Mouse (Mus musculus): ENCODE data around the gene Cdkal1.

The Cdkal1 gene

DNA sequence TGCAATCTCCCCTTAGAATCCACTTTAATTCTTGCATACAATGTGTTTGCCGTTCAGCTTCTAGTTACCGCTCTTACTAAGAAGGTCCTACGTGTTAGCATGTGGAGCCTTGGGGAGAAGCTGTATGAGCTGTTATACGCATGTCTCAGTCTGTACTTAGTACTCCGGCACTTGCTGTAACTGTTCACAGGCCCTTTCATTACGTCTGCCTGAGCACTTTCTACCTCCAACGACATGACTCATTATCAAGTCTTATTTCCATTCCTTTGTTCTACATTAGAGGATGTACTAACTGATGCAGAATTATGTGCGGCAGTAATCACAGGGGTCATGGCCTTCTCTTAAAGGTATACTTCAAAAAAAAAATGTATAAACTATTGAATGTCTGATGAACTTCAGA lies 89.1 kb downstream of the Cdkal1 start:
- DNase-seq (ENCODE audit: low spot score) = no peak

DNA sequence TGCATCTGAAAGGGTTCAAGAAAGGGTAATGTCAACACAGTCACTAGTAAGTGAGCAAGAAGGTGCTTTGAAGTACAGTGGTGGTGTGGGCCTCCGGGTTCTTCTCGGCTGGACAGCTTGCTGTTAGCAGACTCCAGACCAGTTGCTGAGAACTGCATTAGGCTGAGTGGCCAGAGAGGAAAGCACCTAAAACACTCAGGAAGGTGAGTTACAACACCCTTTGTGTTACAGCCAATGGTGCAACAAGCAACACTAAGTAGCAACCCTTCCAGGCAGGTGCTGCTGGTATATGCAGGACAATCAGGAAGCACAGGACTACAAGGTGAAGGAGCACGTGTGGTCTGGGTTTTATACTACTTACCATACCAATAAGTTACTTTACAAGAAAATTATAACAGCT lies 90.2 kb downstream of the Cdkal1 start:
- DNase-seq (ENCODE audit: low spot score) = no peak

DNA sequence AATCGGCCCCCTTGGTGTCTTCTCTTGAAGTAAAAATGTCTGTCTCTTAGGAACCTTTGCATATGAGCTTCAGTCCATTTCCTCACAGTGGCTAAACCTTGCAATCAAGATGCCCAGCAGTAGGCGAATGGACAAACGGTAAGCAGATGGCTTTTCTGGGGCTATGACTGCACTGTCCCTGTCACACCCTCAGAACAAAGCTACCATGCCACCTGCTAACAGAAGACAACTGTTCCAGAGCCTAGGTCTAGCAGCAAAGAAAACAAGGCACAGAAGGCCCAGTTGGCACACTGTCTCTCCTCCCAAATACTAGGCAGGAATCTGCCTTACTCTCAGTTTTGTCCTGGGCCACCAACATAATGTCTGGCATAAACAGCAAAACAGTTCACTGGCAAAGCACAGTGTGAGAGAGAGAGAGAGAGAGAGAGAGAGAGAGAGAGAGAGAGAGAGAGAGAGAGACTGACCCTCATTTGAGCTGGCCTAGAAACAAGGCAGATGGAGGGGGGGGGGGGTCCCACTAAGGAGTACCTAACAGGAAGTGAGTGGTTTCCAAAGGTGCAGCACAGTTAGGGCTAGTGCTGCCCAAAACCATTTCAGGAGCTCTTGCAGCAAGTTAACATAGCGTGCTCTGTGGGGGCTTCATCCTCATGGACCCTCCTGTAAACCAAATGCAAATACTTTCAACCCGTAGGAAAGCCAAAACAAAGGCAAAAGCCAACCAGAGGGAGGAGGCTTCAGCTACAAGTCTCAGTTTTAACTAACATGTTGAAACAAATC lies 95.6 kb downstream of the Cdkal1 start:
- no peak for DNase-seq (ENCODE audit: low spot score)

DNA sequence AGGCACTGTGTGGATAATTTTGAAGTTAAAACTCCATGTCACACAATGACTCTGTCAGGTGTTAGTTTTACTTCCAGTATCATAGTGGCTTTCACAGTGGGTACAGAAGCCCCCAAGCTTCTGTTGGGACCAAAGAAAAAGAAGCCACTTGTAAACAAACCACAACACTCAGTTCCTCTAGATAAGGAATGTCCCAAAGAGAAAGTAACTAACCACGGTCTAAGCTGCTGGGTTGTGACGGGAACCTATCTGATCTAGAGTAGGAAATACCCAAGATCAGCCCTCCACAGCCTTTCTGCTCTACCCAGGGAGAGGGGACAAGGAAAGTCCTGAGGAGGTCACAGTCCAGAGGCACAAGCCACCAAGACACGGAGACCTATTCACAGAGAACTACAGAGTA lies 99.4 kb downstream of the Cdkal1 start:
- no peak for DNase-seq (ENCODE audit: low spot score)

DNA sequence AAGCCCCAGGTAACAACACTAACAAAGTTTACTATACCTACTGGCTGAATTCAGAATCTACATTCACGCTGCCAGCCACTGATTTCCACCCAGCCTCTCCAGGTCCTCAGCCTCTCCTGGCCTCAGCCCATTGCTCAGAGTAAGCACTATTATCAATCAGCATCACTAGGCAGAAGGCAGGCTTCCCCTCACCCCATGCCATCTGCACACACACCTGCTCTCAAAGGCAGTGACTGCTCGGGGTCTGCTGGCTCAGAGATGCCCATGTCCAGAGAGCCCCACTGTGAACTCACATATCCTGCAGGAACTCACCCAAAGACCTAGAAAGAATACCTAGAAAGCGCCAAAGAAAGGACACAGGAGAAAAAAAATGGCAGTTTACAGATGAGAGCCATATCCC lies 102.2 kb downstream of the Cdkal1 start:
- DNase-seq (ENCODE audit: low spot score) = no peak

DNA sequence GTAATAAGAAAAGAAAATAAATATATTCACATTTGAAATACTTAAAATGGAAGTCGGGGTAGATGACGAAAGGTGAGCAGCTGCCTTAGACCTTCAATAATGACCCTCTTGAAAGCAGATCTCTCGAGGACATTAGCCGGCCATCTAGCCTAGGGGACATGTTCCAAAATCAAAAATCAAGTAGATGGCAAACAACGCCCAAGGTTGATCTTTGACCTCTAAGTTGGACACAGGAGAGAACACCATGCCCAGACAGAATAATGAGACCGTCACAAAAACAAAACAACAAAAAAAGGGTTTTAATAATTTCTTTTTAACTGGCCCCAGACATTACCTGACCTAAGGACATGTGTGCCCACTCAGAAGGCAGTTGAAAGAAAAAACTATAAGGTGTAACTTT lies 103.4 kb downstream of the Cdkal1 start:
- DNase-seq (ENCODE audit: low spot score) = no peak

DNA sequence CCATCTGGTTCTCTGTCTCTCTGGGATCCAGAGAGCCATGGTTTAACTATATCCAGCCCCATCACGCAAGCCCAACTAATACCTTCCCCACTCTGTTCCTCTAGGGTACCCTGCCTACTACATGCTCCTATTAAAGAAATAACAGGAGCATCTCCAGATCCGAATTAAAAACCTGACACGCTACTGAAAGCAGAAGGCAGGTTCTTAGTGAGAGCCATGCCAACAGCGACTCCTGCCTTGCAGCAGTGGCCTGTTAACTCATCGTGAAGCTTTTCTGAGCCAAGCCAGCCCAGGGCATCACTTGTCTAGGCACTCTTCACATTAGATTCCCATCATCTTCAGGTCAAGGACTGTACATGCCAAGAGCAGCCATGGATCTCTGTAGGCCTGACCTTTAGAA lies 104.3 kb downstream of the Cdkal1 start:
- DNase-seq (ENCODE audit: low spot score) = no peak

DNA sequence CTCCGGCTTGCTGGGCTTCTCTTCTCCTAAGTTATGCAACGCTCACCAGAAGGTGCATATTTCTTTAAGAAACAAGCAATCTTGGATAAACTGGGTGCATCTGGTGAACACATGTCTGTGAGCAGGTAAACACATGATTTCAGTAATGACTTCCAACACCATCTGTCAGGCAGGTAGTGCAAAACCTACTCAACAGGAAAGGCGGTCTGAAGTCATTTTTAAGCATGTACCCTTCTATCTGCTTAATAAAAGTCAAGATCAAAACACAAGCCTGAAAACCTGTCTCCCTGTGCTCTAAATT lies 108.2 kb downstream of the Cdkal1 start:
- no peak for DNase-seq (ENCODE audit: low spot score)

DNA sequence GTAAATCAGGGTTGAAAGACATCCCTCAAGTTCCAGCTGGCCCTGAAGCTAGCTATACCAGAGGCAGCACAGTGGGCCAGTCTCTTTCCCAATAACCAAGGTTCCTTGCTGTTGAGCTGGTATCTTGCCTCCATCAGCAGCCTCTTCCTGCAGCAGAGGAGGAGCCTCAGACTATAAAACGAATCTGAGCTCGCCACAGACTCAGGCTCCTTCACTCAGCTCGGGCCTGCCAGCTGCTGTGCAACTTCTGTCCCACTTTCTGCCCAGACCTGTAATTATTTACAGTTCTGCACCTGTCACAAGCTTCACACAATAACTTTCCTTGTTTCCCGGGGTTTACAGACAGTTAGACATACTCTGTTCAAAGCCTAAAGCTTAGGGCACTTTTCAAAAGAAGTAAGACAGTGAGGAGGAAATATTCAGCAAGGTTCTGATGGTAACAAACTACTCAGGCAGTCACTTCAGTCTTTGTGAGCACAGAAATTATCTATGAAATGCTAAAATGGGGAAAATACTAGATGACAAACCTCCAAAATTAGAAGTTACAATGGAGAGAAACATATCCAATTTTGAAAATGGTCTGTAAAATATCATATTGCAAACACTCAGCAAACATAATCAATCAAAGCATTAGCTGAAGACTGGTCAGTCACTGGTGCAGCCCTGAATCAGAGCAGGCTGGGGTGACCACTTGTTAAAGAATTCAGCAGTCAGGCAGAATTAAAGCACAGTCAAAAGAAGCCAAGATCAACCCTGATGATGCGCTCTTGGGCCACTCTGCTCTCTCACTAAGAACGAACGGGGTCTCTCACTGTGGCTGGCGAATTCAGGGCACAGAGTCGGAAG lies 108.8 kb downstream of the Cdkal1 start:
- DNase-seq (ENCODE audit: low spot score) = peak; percentile 62

DNA sequence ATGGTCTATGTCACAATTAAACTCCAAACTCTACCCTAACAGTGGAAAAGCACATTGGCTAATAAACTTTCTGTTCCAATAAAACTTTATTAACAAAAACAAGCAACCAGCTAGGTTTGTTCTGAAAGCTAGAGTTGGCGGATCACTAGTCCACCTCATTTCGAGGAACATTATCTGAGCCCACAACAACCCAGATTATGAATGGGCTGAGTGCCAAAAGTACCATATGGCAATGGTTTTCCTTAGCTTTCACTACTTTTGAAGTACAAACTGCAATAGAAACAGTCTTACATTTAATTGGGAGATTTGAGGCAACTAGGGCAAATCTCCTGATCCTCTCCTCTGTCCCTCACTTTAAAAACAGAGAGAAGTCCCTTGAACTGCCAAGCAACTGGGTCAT lies 110.4 kb downstream of the Cdkal1 start:
- DNase-seq (ENCODE audit: low spot score) = no peak

DNA sequence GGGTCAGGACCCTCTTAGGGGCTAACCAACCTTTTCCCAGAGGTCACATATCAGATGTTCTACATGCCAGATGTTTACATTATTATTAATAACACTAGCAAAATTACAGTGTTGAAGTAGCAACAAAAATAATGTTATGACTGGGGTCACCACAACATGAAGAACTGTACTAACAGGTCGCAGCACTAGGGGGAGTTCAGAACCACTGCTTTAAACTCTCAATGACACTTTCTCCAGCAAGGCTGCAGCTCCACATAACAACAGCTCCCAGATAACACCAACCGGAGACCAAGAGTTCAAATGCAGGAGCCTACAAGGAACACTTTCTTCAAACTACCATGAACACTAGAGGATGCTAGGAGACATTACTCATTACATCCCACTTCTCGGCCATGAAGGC lies 111.3 kb downstream of the Cdkal1 start:
- no peak for DNase-seq (ENCODE audit: low spot score)

DNA sequence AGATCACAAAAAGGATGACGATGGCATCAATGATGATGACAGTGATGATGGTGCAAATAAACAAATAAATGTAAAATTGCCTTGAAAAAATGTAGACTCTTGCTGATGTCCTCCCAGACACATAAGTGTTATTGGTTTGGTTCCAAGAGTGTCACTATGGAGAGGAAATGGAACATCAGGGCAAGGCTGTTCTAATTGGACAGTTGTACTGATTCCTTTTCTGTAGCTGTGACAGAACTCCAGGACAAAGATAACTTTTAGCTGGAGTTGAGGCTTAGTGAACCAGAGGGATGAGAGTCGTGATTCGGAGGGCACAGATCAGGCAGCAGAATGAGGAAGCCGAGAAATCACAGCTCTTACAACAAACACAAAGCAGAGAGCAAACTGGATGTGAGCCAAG lies 111.7 kb downstream of the Cdkal1 start:
- no peak for DNase-seq (ENCODE audit: low spot score)

DNA sequence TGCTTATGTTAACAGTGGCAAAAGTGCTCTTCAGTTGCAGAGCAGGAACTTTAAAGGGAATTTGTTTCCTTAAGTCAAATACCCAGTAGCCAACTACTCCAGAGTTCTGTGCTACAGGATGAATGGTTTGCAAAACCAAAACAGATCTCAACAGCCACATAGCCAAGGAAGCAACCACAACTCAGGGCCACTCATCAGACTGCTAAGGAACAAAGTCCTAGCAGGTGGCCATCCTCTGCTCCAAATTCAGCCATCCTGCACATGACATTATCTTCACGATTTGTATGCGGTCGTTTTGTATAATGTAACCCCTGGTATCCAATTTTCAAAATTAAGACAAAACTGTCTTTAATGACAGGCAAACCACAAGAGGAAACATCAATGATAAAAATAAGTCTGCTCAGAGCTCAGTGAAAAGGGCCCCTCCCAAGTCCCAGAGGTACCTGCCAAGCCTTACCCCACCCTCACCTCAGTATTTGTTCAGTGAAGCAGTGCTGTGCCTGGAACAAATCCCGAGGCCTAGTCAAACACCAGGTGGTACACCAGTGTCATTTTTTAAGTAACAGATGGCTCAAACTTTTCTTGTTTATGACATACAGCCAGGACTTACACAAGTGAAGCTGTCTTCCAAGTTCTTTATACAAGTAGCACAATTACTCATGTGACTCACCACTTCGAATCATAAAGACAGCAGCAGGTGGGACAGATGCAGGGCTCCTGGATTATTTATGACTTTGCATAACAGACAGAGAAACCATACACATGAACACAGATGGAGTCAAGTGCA lies 117.6 kb downstream of the Cdkal1 start:
- DNase-seq (ENCODE audit: low spot score) = no peak

DNA sequence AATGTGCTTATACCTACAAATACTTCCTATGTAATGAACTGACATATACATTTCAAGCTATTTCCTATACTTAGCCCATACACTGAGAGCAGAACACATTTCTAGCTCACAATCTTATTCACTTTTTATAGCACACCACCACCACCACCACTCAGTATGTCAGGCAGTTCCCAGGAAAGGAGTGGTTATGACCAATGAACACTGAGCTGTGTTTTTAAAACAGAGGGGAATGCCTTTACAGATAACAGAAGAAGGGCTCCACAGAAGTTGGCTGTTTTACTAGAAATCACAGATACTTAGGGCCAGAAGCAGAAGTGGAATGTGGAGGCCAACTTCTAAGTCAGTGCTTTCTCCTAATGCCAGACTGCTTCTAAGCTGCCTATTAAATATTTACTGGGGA lies 121.0 kb downstream of the Cdkal1 start:
- DNase-seq (ENCODE audit: low spot score) = no peak

DNA sequence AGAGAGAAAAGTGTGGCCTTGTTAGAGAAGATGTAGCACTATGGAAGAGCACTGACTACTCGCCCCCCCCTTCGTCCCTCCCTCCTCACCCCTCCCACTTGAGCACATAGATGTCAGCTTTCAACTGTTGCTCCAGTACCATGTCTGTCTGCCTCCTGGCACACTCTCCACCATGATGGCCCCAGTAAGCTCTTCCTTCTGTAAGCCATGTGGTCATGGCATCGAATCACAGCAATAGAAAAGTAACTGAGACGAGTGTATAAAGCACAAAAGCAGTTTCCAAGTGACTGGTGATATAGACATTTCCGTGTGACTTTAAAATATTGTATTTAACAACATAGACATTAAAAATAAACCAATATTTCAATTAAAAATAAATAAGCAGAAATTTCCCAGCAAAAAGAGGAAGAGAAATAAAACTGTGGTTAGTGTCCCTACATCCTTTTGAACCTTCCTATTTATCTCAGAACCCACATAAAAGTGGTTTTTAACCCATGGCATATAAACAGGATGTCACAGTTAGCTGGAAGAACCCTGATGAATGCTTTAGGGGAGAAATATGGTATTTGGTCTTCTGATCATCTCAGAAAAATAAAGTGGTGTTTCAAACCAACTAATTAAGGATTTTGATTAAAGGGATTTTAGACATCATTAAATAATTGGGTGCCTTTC lies 129.2 kb downstream of the Cdkal1 start:
- no peak for DNase-seq (ENCODE audit: low spot score)

DNA sequence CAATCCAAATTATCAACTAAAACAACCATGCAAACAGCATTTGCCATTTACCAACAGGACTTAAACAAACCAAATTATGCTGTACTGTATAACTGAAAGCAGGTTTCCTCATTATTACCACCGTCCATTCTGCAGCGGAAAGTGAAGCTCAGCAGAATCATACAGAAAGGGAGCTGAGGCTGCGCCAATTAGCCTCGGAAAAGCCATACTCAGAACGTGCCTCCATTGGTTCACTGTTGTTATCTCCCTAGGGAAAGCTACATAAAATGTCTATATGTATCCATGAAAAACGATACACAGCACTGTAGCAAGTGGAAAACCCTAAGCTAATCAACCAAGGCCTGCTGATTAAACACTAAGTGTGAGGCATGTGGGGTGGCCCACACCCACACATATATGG lies 130.6 kb downstream of the Cdkal1 start:
- DNase-seq (ENCODE audit: low spot score) = no peak

DNA sequence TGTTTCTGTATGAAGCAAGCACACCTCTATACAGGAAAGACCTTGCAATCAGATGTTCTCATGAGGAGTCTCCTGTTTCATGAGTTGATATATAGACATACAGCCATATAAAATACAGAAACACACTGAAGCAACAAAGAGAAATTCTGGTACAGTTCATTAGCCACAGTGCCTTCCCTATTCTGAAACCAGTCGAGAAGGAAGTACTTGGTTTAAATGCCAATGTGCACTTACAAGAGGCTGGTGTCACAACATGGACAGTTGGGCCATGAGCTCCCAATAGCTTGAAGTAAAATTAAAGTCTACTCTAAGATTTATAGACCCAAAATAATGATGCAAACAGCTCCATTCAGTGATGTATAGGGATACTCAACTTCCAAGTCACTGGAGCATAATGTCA lies 132.3 kb downstream of the Cdkal1 start:
- no peak for DNase-seq (ENCODE audit: low spot score)

DNA sequence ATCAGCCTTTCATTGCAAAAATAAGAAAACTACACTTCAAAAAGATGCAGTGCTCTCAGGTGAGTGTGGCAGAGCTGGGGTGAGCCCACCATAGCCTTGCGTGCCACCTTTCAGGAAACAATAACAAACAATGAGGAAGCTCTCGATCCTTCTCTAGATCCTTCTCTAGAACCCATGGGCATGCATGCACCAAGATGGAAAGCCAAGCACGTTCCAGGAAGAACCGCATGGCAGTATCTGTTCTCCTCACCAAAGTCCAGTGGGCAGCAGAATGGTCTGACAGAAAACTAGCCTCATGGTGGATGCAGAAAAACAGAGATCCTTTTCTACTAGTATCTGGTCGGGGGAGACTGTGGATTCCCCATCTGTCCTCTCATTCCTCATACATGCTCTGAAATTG lies 134.3 kb downstream of the Cdkal1 start:
- DNase-seq (ENCODE audit: low spot score) = no peak

DNA sequence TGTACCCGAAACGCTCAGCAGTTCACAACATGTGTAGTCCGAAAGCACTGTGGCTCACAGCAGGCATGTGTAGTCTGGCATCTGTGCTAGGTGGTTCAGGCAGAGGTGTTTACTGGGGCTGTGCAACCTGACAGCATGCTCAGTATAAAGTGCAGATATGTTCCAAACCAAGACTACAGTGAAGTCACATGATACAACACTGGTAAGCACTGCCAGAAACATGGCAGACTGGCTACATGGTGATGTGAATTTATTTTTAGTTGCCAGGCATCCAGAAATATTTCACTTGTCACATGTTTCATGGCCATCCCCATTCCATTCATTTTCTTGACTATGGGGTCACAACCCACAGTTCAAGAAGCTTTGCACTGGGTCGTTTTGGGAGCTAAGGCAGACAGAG lies 138.9 kb downstream of the Cdkal1 start:
- DNase-seq (ENCODE audit: low spot score) = no peak

DNA sequence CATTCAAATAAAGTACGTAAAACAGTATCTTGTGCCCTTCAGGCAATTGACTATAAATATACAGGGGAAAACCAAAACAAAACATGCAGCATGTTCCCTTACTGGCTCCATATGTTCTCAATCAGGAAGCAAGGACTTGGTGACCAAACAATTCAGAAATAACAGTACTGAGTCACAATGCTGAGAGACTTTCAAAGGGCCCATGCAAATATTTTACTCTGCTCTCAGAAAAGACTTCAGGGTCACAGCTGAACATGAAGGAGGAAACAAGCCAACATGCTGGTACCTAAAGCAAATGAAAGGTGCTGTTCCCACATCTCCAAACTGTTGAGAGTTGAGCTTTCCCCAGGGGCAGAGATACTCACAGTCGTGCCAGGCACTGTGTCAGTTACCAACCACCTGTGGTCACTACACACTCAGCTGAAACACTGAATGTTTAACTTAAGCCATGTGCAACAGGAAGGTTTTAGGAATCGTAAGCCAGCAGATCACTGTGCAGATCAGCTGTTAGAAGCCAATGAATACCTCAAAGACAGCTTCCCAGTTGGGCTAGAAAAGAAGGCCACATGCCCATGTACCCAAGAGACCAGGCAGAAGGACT lies 140.1 kb downstream of the Cdkal1 start:
- DNase-seq (ENCODE audit: low spot score) = no peak

DNA sequence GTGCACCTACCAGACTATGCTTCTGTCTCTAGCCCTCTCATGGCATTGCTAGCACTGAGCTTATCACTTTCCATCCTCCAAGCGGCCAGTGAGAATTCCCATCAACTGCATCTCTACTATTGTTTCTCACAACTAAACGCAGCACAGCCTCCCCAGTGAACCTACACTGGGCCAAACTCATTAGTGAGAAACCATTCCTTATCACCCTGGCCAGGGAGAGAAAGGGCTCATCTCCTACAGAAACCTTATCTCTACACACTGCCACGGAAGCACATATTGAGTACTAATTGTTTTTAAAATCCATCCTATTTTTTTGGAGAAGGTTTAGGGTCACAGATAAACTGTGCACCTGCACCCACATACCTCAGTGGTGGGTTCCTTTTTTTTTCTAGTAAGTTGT lies 147.9 kb downstream of the Cdkal1 start:
- no peak for DNase-seq (ENCODE audit: low spot score)

DNA sequence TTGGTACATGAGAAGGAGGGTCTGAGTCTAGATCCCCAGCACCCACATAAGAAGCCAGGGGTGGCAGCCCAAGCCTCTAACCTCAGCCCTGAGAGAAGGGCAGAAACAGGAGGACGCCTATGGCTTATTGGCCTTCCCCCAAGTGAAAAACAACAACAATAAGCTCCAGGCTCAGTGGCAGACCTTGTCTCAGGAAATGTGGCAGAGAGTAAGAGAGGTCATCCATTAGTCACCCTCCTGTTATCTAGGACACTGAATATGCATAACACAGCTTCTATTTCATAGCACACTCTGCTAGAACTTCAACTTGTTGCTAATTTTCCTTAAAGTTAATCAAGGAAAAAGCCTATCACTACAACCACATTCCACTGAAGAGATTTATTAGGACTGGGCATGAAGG lies 154.1 kb downstream of the Cdkal1 start:
- DNase-seq (ENCODE audit: low spot score) = no peak
